Mouse (Mus musculus) forebrain, postnatal 0 days (tissue): ENCODE results near the gene Spata33. TPM values are rescaled to one million over a fixed set of nuclear protein-coding genes. Genes with fewer than 3 reads are reported as not detected.

ENCODE experiments used
- ATAC-seq: fragments of 200-750 bp; cut with Nextera tagmentation; 2 replicates; pipeline ENCODE4 v1.8.0; 2017; ENCODE audit warnings: mild to moderate bottlenecking, moderate library complexity
- DNase-seq: peaks from one replicate; pipeline ENCODE4 v3.0.0-alpha.2; 2015
- H3K27ac ChIP-seq: fragments of 300-500 bp; sonication (generic); 2 replicates; pipeline ENCODE4 v1.5.1; 2014; ENCODE audit warnings: low read depth, mild to moderate bottlenecking, antibody characterized with exemption, low read length, moderate library complexity, mixed read lengths
- H3K27me3 ChIP-seq: fragments of 300-500 bp; sonication (generic); 2 replicates; pipeline ENCODE4 v1.6.1; 2014; ENCODE audit warnings: mild to moderate bottlenecking, low read length, mixed read lengths; ENCODE audit not compliant: insufficient read depth
- H3K36me3 ChIP-seq: fragments of 300-500 bp; sonication (generic); 2 replicates; pipeline ENCODE4 v1.6.1; 2014; ENCODE audit warnings: mild to moderate bottlenecking, moderate library complexity; ENCODE audit not compliant: insufficient read depth
- H3K4me1 ChIP-seq: fragments of 300-500 bp; sonication (generic); 2 replicates; pipeline ENCODE4 v1.6.1; 2014; ENCODE audit warnings: antibody characterized with exemption; ENCODE audit not compliant: insufficient read depth
- H3K4me2 ChIP-seq: fragments of 300-500 bp; sonication (generic); 2 replicates; pipeline ENCODE4 v1.6.1; 2014; ENCODE audit warnings: low read depth, mild to moderate bottlenecking, moderate library complexity
- H3K4me3 ChIP-seq: fragments of 300-500 bp; sonication (generic); 2 replicates; pipeline ENCODE4 v1.5.1; 2014; ENCODE audit warnings: low read depth, low read length, mixed read lengths
- H3K9ac ChIP-seq: fragments of 300-500 bp; sonication (generic); 2 replicates; pipeline ENCODE4 v1.6.1; 2014; ENCODE audit warnings: mild to moderate bottlenecking
- H3K9me3 ChIP-seq: fragments of 300-500 bp; sonication (generic); 2 replicates; pipeline ENCODE4 v1.6.1; 2016; ENCODE audit warnings: low read length
- CTCF ChIP-seq: sonication (generic); IDR thresholded peaks from 2 replicates; pipeline ENCODE4 v1.5.1; 2016; ENCODE audit warnings: antibody characterized with exemption, control low read depth, low read depth
- WGBS: fragments of 180-500 bp; shearing (Covaris S2); extraction: QIAGEN DNeasy Blood & Tissue Kit; methylation state at CpG from one replicate; pipeline ENCODE4 v1.1.7; 2014; 5-methylcytosine and 5-hydroxymethylcytosine counted together
- polyA plus RNA-seq: library from polyadenylated mRNA; unstranded; fragments of >200 nt; fragmentation: Nextera tagmentation; extraction: Ambion mirVana; gene quantifications from 2 replicates; pipeline ENCODE4 v1.2.1, GENCODE M21; 2015
- total RNA-seq: library from RNA; depleted of rRNA; stranded (reverse); fragments of >200 nt; gene quantifications from 2 replicates; pipeline ENCODE4 v1.2.3, GENCODE M21; 2014; rRNA removed

Spata33 gene
- total RNA-seq (6.3 and 7.8 TPM in 2 replicates), polyA plus RNA-seq (7.6 and 8.2 TPM in 2 replicates)

GRCm38 (mm10) chr8:123212321-123213117, at the start of gene Spata33, which contains the start of gene Chmp1a:
Spata33 (plus strand) TSS chr8:123212832.
Chmp1a (minus strand) TSS chr8:123212763.
- no peaks in the 10 kb centered on the region for H3K9me3 ChIP-seq
- peaks cover 16% of the 10 kb centered on the region; the same call in 1 of the 2 replicates for H3K4me1 ChIP-seq
- no peaks in the 10 kb centered on the region for H3K27me3 ChIP-seq
- WGBS = 2% methylated on average over 76 of the region's 76 CpGs
- peak within 1 kb of the TSS; percentile 91 for H3K4me2 ChIP-seq
- peak within 1 kb of the TSS; percentile 97 for H3K9ac ChIP-seq
- ATAC-seq (peak; percentile 98), DNase-seq (peak; percentile 95)
- H3K4me3 ChIP-seq = peak within 1 kb of the TSS; percentile 96
- peaks cover 24% of the 10 kb centered on the region for H3K36me3 ChIP-seq
- peak; percentile 66 for TF ChIP-seq CTCF
- peak within 1 kb of the TSS; percentile 66 for H3K27ac ChIP-seq

GRCm38 (mm10) chr8:123181391-123181790, 31.2 kb upstream of the Spata33 start:
- no peaks in the 10 kb centered on the region for H3K4me1 ChIP-seq
- no peak for DNase-seq
- H3K27me3 ChIP-seq = no peaks in the 10 kb centered on the region
- H3K36me3 ChIP-seq = no peaks in the 10 kb centered on the region
- H3K4me2 ChIP-seq = no peak overlapping the region
- 0 out of 2 replicates have a peak, but pooled peaks cover 3% of the 10 kb centered on the region for H3K9me3 ChIP-seq
- 80% methylated on average over 3 of the region's 3 CpGs for WGBS
- no peak overlapping the region for H3K27ac ChIP-seq
- no peak overlapping the region for H3K4me3 ChIP-seq
- no peak for ATAC-seq
- no peak for TF ChIP-seq CTCF
- H3K9ac ChIP-seq = no peak overlapping the region

- no peak within 1 kb of the TSS for H3K27ac ChIP-seq
- no peak within 1 kb of the TSS for H3K4me2 ChIP-seq
- H3K9me3 ChIP-seq = no peaks in the 10 kb centered on the region
- no peak within 1 kb of the TSS for H3K4me3 ChIP-seq
- no peak for ATAC-seq
- no peak for DNase-seq
- WGBS = 60% methylated on average over 19 of the region's 19 CpGs
- no peaks in the 10 kb centered on the region for H3K36me3 ChIP-seq
- no peak within 1 kb of the TSS for H3K9ac ChIP-seq
- TF ChIP-seq CTCF = no peak
- H3K27me3 ChIP-seq = no peaks in the 10 kb centered on the region
- no peaks in the 10 kb centered on the region for H3K4me1 ChIP-seq
Measured at GRCm38 (mm10) chr8:123185566-123186409, 26.8 kb upstream of the Spata33 start, which contains the start of gene Dpep1. Dpep1 (plus strand) TSS chr8:123186242.

GRCm38 (mm10) chr8:123188006-123188405, 24.6 kb upstream of the Spata33 start:
- Histone ChIP-seq H3K27me3 (no peaks in the 10 kb centered on the region), H3K27ac (no peak overlapping the region), H3K4me2 (no peak overlapping the region), H3K4me3 (no peak overlapping the region), H3K36me3 (no peaks in the 10 kb centered on the region), H3K9ac (no peak overlapping the region), H3K9me3 (no peaks in the 10 kb centered on the region), H3K4me1 (no peaks in the 10 kb centered on the region)
- DNase-seq = no peak
- ATAC-seq = no peak
- no peak for TF ChIP-seq CTCF
- 92% methylated on average over 2 of the region's 2 CpGs for WGBS

- ATAC-seq (no peak), DNase-seq (no peak)
- Histone ChIP-seq H3K27me3 (no peaks in the 10 kb centered on the region), H3K4me2 (no peak overlapping the region), H3K4me3 (no peak overlapping the region), H3K9me3 (no peaks in the 10 kb centered on the region), H3K9ac (no peak overlapping the region), H3K27ac (no peak overlapping the region), H3K36me3 (no peaks in the 10 kb centered on the region), H3K4me1 (no peaks in the 10 kb centered on the region)
- WGBS = 65% methylated on average over 7 of the region's 7 CpGs
- TF ChIP-seq CTCF = no peak
Measured at GRCm38 (mm10) chr8:123188841-123189240, 23.8 kb upstream of the Spata33 start.

- ATAC-seq = peak; percentile 73
- WGBS = 2% methylated on average over 8 of the region's 9 CpGs
Measured at GRCm38 (mm10) chr8:123190678-123191077, 22.0 kb upstream of the Spata33 start.

More at GRCm38 (mm10) chr8:123190678-123191077, 22.0 kb upstream of the Spata33 start:
- no peaks in the 10 kb centered on the region for H3K4me1 ChIP-seq
- DNase-seq = peak; percentile 76
- no peaks in the 10 kb centered on the region for H3K36me3 ChIP-seq
- H3K4me3 ChIP-seq = no peak overlapping the region
- no peaks in the 10 kb centered on the region for H3K27me3 ChIP-seq
- no peaks in the 10 kb centered on the region for H3K9me3 ChIP-seq
- TF ChIP-seq CTCF = peak; percentile 65
- H3K27ac ChIP-seq = no peak overlapping the region
- H3K4me2 ChIP-seq = no peak overlapping the region
- no peak overlapping the region for H3K9ac ChIP-seq
